Mouse (Mus musculus): ENCODE results near the gene Dtx3. TPM values are rescaled to one million over a fixed set of nuclear protein-coding genes. Genes with fewer than 3 reads are reported as not detected.
A peak's percentile ranks its signal among the peaks of the same experiment; 100 is the strongest.

The Dtx3 gene
- polyA plus RNA-seq, 1 experiment from 2014 or later: 83.0 TPM

- WGBS (ENCODE audit: insufficient replicate concordance): under 1% methylated on average over 34 of the region's 34 CpGs
- peak within 1 kb of the TSS; percentile 58 for H3K4me2 ChIP-seq
- 0 out of 2 replicates have a peak within 1 kb of the TSS, but pooled peaks have one; percentile 1 for H3K9ac ChIP-seq (ENCODE audit: low read depth, low read length)
- peak within 1 kb of the TSS; percentile 24 for H3K4me3 ChIP-seq (ENCODE audit: low read depth, low read length)
- ATAC-seq (replicated peaks; ENCODE audit: insufficient number of reproducible peaks, low FRiP score, low TSS enrichment): no peak
- 0 out of 2 replicates have a peak, but pooled peaks cover 5% of the 10 kb centered on the region for H3K36me3 ChIP-seq (ENCODE audit: control insufficient read depth, insufficient read depth, low read length)
- no peaks in the 10 kb centered on the region for H3K9me3 ChIP-seq (replicated peaks; ENCODE audit: control insufficient read depth, low read length)
- peaks cover 64% of the 10 kb centered on the region for H3K27me3 ChIP-seq (ENCODE audit: control insufficient read depth, insufficient read depth, low read length)
- no peak within 1 kb of the TSS for H3K27ac ChIP-seq (ENCODE audit: low read depth, low read length)
- H3K4me1 ChIP-seq (ENCODE audit: control insufficient read depth, insufficient read depth, low read length): peaks cover 25% of the 10 kb centered on the region
Measured at GRCm38 (mm10) chr10:127179871-127180694, 15.4 kb downstream of the Dtx3 start, which contains the start of gene Slc26a10. Gene Slc26a10, minus strand, starts transcription at chr10:127180645.

GRCm38 (mm10) chr10:127178286-127179027, 17.1 kb downstream of the Dtx3 start:
- WGBS (ENCODE audit: insufficient replicate concordance): 5% methylated on average over 41 of the region's 41 CpGs
- peak overlapping the region; percentile 58 for H3K4me2 ChIP-seq
- H3K27ac ChIP-seq (ENCODE audit: low read depth, low read length): no peak overlapping the region
- H3K27me3 ChIP-seq (ENCODE audit: control insufficient read depth, insufficient read depth, low read length): peaks cover 66% of the 10 kb centered on the region
- H3K4me3 ChIP-seq (ENCODE audit: low read depth, low read length): peak overlapping the region; percentile 34
- H3K36me3 ChIP-seq (ENCODE audit: control insufficient read depth, insufficient read depth, low read length): 0 out of 2 replicates have a peak, but pooled peaks cover 4% of the 10 kb centered on the region
- peak overlapping the region; percentile 31; the same call in 1 of the 2 replicates for H3K9ac ChIP-seq (ENCODE audit: low read depth, low read length)
- no peaks in the 10 kb centered on the region for H3K9me3 ChIP-seq (replicated peaks; ENCODE audit: control insufficient read depth, low read length)
- H3K4me1 ChIP-seq (ENCODE audit: control insufficient read depth, insufficient read depth, low read length): peaks cover 22% of the 10 kb centered on the region
- ATAC-seq (replicated peaks; ENCODE audit: insufficient number of reproducible peaks, low FRiP score, low TSS enrichment): no peak

DNA sequence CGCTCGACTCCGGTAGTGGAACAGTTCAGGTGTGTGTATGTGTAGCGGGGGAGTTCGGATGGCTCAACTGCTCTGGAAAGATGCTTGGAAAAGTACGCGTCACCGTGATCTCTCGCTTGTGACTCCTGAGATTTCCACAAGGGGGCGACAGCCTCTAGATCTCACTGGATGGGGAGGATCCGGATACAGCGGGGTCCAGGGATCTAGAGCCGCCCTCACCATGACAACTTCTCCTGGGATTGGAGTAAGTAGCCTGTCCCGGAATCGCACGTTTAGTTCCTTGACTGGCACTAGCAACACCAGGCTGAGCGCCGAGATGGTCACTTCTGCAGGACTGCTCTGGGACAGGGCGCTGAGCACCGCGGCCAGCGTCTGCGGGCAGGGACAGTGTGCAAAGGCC, 17.8 kb downstream of the Dtx3 start:
- no peak for ATAC-seq (replicated peaks; ENCODE audit: insufficient number of reproducible peaks, low FRiP score, low TSS enrichment)
- peaks cover 22% of the 10 kb centered on the region for H3K4me1 ChIP-seq (ENCODE audit: control insufficient read depth, insufficient read depth, low read length)
- no peaks in the 10 kb centered on the region for H3K36me3 ChIP-seq (ENCODE audit: control insufficient read depth, insufficient read depth, low read length)
- WGBS (ENCODE audit: insufficient replicate concordance): 2% methylated on average over 23 of the region's 23 CpGs
- H3K9ac ChIP-seq (ENCODE audit: low read depth, low read length): peak overlapping the region; percentile 31; the same call in 1 of the 2 replicates
- peak overlapping the region; percentile 58 for H3K4me2 ChIP-seq
- H3K9me3 ChIP-seq (replicated peaks; ENCODE audit: control insufficient read depth, low read length): no peaks in the 10 kb centered on the region
- peak overlapping the region; percentile 34 for H3K4me3 ChIP-seq (ENCODE audit: low read depth, low read length)
- no peak overlapping the region for H3K27ac ChIP-seq (ENCODE audit: low read depth, low read length)
- H3K27me3 ChIP-seq (ENCODE audit: control insufficient read depth, insufficient read depth, low read length): peaks cover 60% of the 10 kb centered on the region

GRCm38 (mm10) chr10:127177235-127177634, 18.3 kb downstream of the Dtx3 start:
- peak overlapping the region; percentile 34; the same call in 1 of the 2 replicates for H3K4me3 ChIP-seq (ENCODE audit: low read depth, low read length)
- no peaks in the 10 kb centered on the region for H3K9me3 ChIP-seq (replicated peaks; ENCODE audit: control insufficient read depth, low read length)
- no peaks in the 10 kb centered on the region for H3K36me3 ChIP-seq (ENCODE audit: control insufficient read depth, insufficient read depth, low read length)
- H3K4me2 ChIP-seq: peak overlapping the region; percentile 58
- peaks cover 22% of the 10 kb centered on the region for H3K4me1 ChIP-seq (ENCODE audit: control insufficient read depth, insufficient read depth, low read length)
- H3K9ac ChIP-seq (ENCODE audit: low read depth, low read length): no peak overlapping the region
- H3K27me3 ChIP-seq (ENCODE audit: control insufficient read depth, insufficient read depth, low read length): peaks cover 57% of the 10 kb centered on the region
- ATAC-seq (replicated peaks; ENCODE audit: insufficient number of reproducible peaks, low FRiP score, low TSS enrichment): no peak
- no peak overlapping the region for H3K27ac ChIP-seq (ENCODE audit: low read depth, low read length)
- WGBS (ENCODE audit: insufficient replicate concordance): 23% methylated on average over 9 of the region's 9 CpGs

- WGBS (ENCODE audit: insufficient replicate concordance): 6% methylated on average over 7 of the region's 7 CpGs
- peaks cover 60% of the 10 kb centered on the region for H3K27me3 ChIP-seq (ENCODE audit: control insufficient read depth, insufficient read depth, low read length)
- peaks cover 22% of the 10 kb centered on the region for H3K4me1 ChIP-seq (ENCODE audit: control insufficient read depth, insufficient read depth, low read length)
- no peaks in the 10 kb centered on the region for H3K36me3 ChIP-seq (ENCODE audit: control insufficient read depth, insufficient read depth, low read length)
- peak overlapping the region; percentile 20; the same call in 1 of the 2 replicates for H3K4me2 ChIP-seq
- no peak overlapping the region for H3K4me3 ChIP-seq (ENCODE audit: low read depth, low read length)
- no peak for ATAC-seq (replicated peaks; ENCODE audit: insufficient number of reproducible peaks, low FRiP score, low TSS enrichment)
- H3K9ac ChIP-seq (ENCODE audit: low read depth, low read length): no peak overlapping the region
- H3K27ac ChIP-seq (ENCODE audit: low read depth, low read length): no peak overlapping the region
- H3K9me3 ChIP-seq (replicated peaks; ENCODE audit: control insufficient read depth, low read length): no peaks in the 10 kb centered on the region
Measured at GRCm38 (mm10) chr10:127176756-127177155, 18.8 kb downstream of the Dtx3 start.

GRCm38 (mm10) chr10:127176228-127176627, 19.3 kb downstream of the Dtx3 start:
- Histone ChIP-seq H3K4me3 (ENCODE audit: low read depth, low read length) (no peak overlapping the region), H3K9ac (ENCODE audit: low read depth, low read length) (no peak overlapping the region), H3K27ac (ENCODE audit: low read depth, low read length) (no peak overlapping the region), H3K4me2 (0 out of 2 replicates have a peak overlapping the region, but pooled peaks have one; percentile 20), H3K36me3 (ENCODE audit: control insufficient read depth, insufficient read depth, low read length) (no peaks in the 10 kb centered on the region), H3K4me1 (ENCODE audit: control insufficient read depth, insufficient read depth, low read length) (peaks cover 22% of the 10 kb centered on the region), H3K9me3 (replicated peaks; ENCODE audit: control insufficient read depth, low read length) (no peaks in the 10 kb centered on the region), H3K27me3 (ENCODE audit: control insufficient read depth, insufficient read depth, low read length) (peaks cover 60% of the 10 kb centered on the region)
- WGBS (ENCODE audit: insufficient replicate concordance): 33% methylated on average over 3 of the region's 3 CpGs
- no peak for ATAC-seq (replicated peaks; ENCODE audit: insufficient number of reproducible peaks, low FRiP score, low TSS enrichment)

GRCm38 (mm10) chr10:127174170-127174569, 21.4 kb downstream of the Dtx3 start:
- H3K4me2 ChIP-seq: no peak overlapping the region
- no peaks in the 10 kb centered on the region for H3K9me3 ChIP-seq (replicated peaks; ENCODE audit: control insufficient read depth, low read length)
- no peak overlapping the region for H3K9ac ChIP-seq (ENCODE audit: low read depth, low read length)
- WGBS (ENCODE audit: insufficient replicate concordance): 83% methylated on average over 7 of the region's 7 CpGs
- H3K27ac ChIP-seq (ENCODE audit: low read depth, low read length): no peak overlapping the region
- H3K27me3 ChIP-seq (ENCODE audit: control insufficient read depth, insufficient read depth, low read length): peaks cover 60% of the 10 kb centered on the region
- peaks cover 21% of the 10 kb centered on the region for H3K4me1 ChIP-seq (ENCODE audit: control insufficient read depth, insufficient read depth, low read length)
- no peak overlapping the region for H3K4me3 ChIP-seq (ENCODE audit: low read depth, low read length)
- ATAC-seq (replicated peaks; ENCODE audit: insufficient number of reproducible peaks, low FRiP score, low TSS enrichment): no peak
- no peaks in the 10 kb centered on the region for H3K36me3 ChIP-seq (ENCODE audit: control insufficient read depth, insufficient read depth, low read length)

- H3K36me3 ChIP-seq (ENCODE audit: control insufficient read depth, insufficient read depth, low read length): no peaks in the 10 kb centered on the region
- H3K27ac ChIP-seq (ENCODE audit: low read depth, low read length): no peak overlapping the region
- H3K4me1 ChIP-seq (ENCODE audit: control insufficient read depth, insufficient read depth, low read length): peaks cover 18% of the 10 kb centered on the region
- ATAC-seq (replicated peaks; ENCODE audit: insufficient number of reproducible peaks, low FRiP score, low TSS enrichment): no peak
- WGBS (ENCODE audit: insufficient replicate concordance): 75% methylated on average over 16 of the region's 16 CpGs
- no peak overlapping the region for H3K4me3 ChIP-seq (ENCODE audit: low read depth, low read length)
- no peaks in the 10 kb centered on the region for H3K9me3 ChIP-seq (replicated peaks; ENCODE audit: control insufficient read depth, low read length)
- H3K27me3 ChIP-seq (ENCODE audit: control insufficient read depth, insufficient read depth, low read length): peaks cover 61% of the 10 kb centered on the region
- no peak overlapping the region for H3K9ac ChIP-seq (ENCODE audit: low read depth, low read length)
- H3K4me2 ChIP-seq: no peak overlapping the region
Measured at GRCm38 (mm10) chr10:127173148-127174065, 22.1 kb downstream of the Dtx3 start.

Data from heart, embryonic 11.5 days (tissue).